Mouse (Mus musculus) liver, postnatal 0 days (tissue): ENCODE results near the gene Gpc6.

Source experiments
- CTCF ChIP-seq: sonication (generic); IDR thresholded peaks from 2 replicates; pipeline ENCODE4 v1.5.1; 2016; ENCODE audit warnings: antibody characterized with exemption, low read depth
- EP300 ChIP-seq: IDR thresholded peaks from 2 replicates; pipeline ENCODE4 v1.6.1; 2016; ENCODE audit warnings: antibody characterized with exemption, low read depth, mild to moderate bottlenecking

- TF ChIP-seq CTCF = no peak
- TF ChIP-seq EP300 = no peak
These were observed 314.7 kb downstream of the Gpc6 start for GRCm38 (mm10) chr14:117239694-117240427.
